Comparison of ENCODE assay signal across 26 mouse cellular contexts in genomic region chr16:29727397-29727796, GRCm38 (mm10).
DNase-seq lines count a peak whose midpoint lies in the region; ATAC-seq lines count a peak whose summit lies in the region.
"Had no signal": no experiment of that assay in that cellular context is flagged by ENCODE, and none has a peak within 500 bp of the region (broad histone marks: within the 10 kb centered on the region; RNA-seq: fewer than 3 reads in every experiment).

No protein-coding gene starts in this region.

- no peak overlapping the region for H3K4me3 ChIP-seq in midbrain, embryonic 13.5 days (replicated peaks)
- H3K4me3 ChIP-seq: forebrain, embryonic 13.5 days; heart, embryonic 13.5 days; kidney, embryonic 15.5 days; liver, embryonic 12.5 days; stomach, embryonic 15.5 days had no signal

- H3K9me3 ChIP-seq in midbrain, embryonic 13.5 days = no peaks in the 10 kb centered on the region
- H3K9me3 ChIP-seq: forebrain, embryonic 13.5 days; heart, embryonic 13.5 days; kidney, embryonic 15.5 days; liver, embryonic 12.5 days; stomach, embryonic 15.5 days had no signal

- no peak overlapping the region for H3K27ac ChIP-seq in midbrain, embryonic 13.5 days
- H3K27ac ChIP-seq: forebrain, embryonic 13.5 days; heart, embryonic 13.5 days; kidney, embryonic 15.5 days; liver, embryonic 12.5 days; stomach, embryonic 15.5 days had no signal

- H3K9ac ChIP-seq in midbrain, embryonic 13.5 days (replicated peaks) = no peak overlapping the region
- H3K9ac ChIP-seq: forebrain, embryonic 13.5 days; heart, embryonic 13.5 days; kidney, embryonic 15.5 days; liver, embryonic 12.5 days; liver, postnatal 0 days; stomach, embryonic 15.5 days had no signal

- H3K27me3 ChIP-seq in midbrain, embryonic 13.5 days = peaks cover 98% of the 10 kb centered on the region
- H3K27me3 ChIP-seq: stomach, embryonic 15.5 days had no signal

- H3K4me2 ChIP-seq in midbrain, embryonic 13.5 days (replicated peaks) = no peak overlapping the region
- H3K4me2 ChIP-seq: forebrain, embryonic 13.5 days; heart, embryonic 13.5 days; kidney, embryonic 15.5 days; liver, embryonic 12.5 days; stomach, embryonic 15.5 days had no signal

- H3K4me1 ChIP-seq in midbrain, embryonic 13.5 days (replicated peaks) = no peaks in the 10 kb centered on the region
- H3K4me1 ChIP-seq: liver, embryonic 12.5 days had no signal

- DNase-seq in thymus, postnatal 14 days = peak; percentile 25
- no peak for DNase-seq in thymus, postnatal 36 days
- DNase-seq in B cell, adult 2 months = peak; percentile 63 to 64
- peak; percentile 73 to 77 for DNase-seq in spleen, postnatal 36 days (ENCODE audit: low spot score in 2 of 2)
- no peak for DNase-seq in cerebellum, postnatal 14 days
- DNase-seq: adrenal gland, postnatal 14 days; cerebellum, adult 11 months; cerebellum, adult 9-11 months; gastrocnemius, postnatal 25 days; heart, adult 18-20 months; heart, postnatal 10 days; kidney, adult 18-20 months; kidney, postnatal 36 days; left cerebral cortex, postnatal 4 days; liver, postnatal 0 days; midbrain, embryonic 14.5 days; retina, postnatal 1 day; right cerebral cortex, postnatal 14 days had no signal

- no peaks in the 10 kb centered on the region for H3K36me3 ChIP-seq in midbrain, embryonic 13.5 days
- H3K36me3 ChIP-seq: heart, embryonic 13.5 days; kidney, embryonic 15.5 days; liver, embryonic 12.5 days; stomach, embryonic 15.5 days had no signal

- peak; percentile 42 to 53; a peak in 2 of 4 replicates for ATAC-seq in hematopoietic stem cell, adult 5-6 weeks (replicated peaks in 1 of 2; ENCODE audit: insufficient read depth in 1 of 2, low FRiP score in 2 of 2, low TSS enrichment in 1 of 2, low read depth in 1 of 2, poor library complexity in 2 of 2, severe bottlenecking in 2 of 2)
- no peak for ATAC-seq in midbrain, embryonic 13.5 days
- ATAC-seq: forebrain, embryonic 13.5 days; hindbrain, embryonic 16.5 days; liver, embryonic 12.5 days; liver, postnatal 0 days had no signal

- 88% methylated on average over 7 of the region's 7 CpGs for WGBS in midbrain, embryonic 13.5 days

Comparison
In these comparisons a context has a peak if more than half of its experiments do, and no peak if none do; other contexts are left out.
1. DNase-seq: peak in thymus, postnatal 14 days (single experiment), B cell, adult 2 months (2 of 2) and spleen, postnatal 36 days (2 of 2); none in thymus, postnatal 36 days (0 of 2) and cerebellum, postnatal 14 days (0 of 2).